Mouse (Mus musculus): ENCODE results near the gene Hsp90b1. TPM values are rescaled to one million over a fixed set of nuclear protein-coding genes. Genes with fewer than 3 reads are reported as not detected.

Hsp90b1 gene
- 435 and 494 TPM in 2 replicates for polyA plus RNA-seq (2015; fragmentation: Nextera tagmentation; extraction: Ambion mirVana)

- Histone ChIP-seq H3K4me1 (peaks cover 47% of the 10 kb centered on the region), H3K4me3 (peak within 1 kb of the TSS; percentile 88), H3K27me3 (replicated peaks) (no peaks in the 10 kb centered on the region), H3K4me2 (peak within 1 kb of the TSS; percentile 96), H3K9ac (peak within 1 kb of the TSS; percentile 96), H3K9me3 (no peaks in the 10 kb centered on the region), H3K27ac (replicated peaks) (peak within 1 kb of the TSS; percentile 96), H3K36me3 (peaks cover 35% of the 10 kb centered on the region)
- peak; percentile 99 for ATAC-seq (ENCODE audit: extremely low read depth, insufficient number of reproducible peaks, low FRiP score, low TSS enrichment)
- WGBS: under 1% methylated on average over 51 of the region's 51 CpGs
Measured at GRCm38 (mm10) chr10:86705318-86705921, at the start of gene Hsp90b1, which contains the start of gene Ttc41. Gene Hsp90b1 (minus strand): TSS chr10:86705509. Gene Ttc41 (plus strand): TSS chr10:86705811.

DNA sequence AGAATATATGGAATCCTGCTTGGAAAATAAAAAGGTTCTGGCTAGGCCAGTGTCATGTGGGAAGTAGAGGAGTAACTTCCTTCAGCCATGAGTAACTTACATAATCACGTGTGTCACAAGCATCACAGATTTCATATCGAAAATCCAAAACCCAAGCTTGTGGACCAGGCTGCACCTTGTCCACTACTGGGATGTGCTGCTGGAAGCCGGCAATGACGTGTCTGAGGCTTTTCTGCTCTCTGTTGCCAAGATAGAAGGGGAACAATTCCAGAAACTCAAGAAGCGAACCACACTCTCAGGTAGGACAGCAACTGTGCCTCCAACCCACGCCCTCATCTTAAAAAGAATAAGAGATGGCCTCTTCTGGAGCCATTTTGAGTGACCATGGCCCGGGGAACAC lies 39.0 kb upstream of the Hsp90b1 start:
- H3K9ac ChIP-seq: no peak overlapping the region
- 81% methylated on average over 7 of the region's 7 CpGs for WGBS
- H3K4me2 ChIP-seq: no peak overlapping the region
- H3K4me3 ChIP-seq: no peak overlapping the region
- ATAC-seq (ENCODE audit: extremely low read depth, insufficient number of reproducible peaks, low FRiP score, low TSS enrichment): no peak
- no peaks in the 10 kb centered on the region for H3K4me1 ChIP-seq
- no peaks in the 10 kb centered on the region for H3K36me3 ChIP-seq
- no peaks in the 10 kb centered on the region for H3K9me3 ChIP-seq
- H3K27me3 ChIP-seq (replicated peaks): no peaks in the 10 kb centered on the region
- H3K27ac ChIP-seq (replicated peaks): no peak overlapping the region

DNA sequence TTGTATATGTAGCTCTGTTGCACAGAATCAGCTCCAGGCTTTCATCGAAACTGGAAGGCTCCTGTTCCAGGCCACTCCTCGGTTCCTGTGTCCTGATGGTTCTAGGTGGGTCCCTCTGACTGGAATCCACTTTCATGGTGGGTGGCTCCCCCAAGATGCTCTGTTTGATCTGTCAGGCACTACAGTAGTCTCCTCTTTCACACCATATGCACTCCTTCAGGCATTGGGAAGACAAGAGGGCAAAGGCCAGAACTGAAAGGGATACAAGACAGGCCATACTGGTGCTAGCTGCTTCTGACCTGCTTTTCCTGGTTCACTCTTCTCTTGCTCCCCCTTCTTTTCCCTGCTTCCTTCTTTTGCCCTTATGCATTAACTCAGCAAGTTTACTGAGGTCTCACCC lies 37.6 kb upstream of the Hsp90b1 start:
- WGBS: 73% methylated on average over 2 of the region's 2 CpGs

DNA sequence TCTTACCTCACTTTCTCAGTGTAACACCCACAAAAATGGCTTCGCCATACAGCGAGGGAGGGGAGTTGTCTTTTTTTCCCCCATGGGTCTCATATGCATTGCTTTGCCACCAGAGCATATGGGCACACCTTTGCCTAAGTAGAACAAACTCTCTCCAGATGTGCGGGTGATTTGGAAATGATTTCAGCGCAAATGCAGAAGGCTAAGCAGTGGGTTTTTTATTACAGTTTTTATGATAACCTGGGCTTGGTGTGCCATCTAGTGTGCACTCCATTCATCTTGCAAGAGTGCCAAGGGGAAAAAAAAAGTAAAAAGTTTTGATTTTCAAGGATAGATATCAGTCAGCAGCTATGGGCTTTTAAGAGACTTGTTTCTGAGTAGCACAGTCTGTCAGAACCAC lies 29.7 kb upstream of the Hsp90b1 start:
- Histone ChIP-seq H3K9me3 (no peaks in the 10 kb centered on the region), H3K4me1 (0 out of 2 replicates have a peak, but pooled peaks cover 3% of the 10 kb centered on the region), H3K27me3 (replicated peaks) (no peaks in the 10 kb centered on the region; the same call in 1 of the 2 replicates), H3K27ac (replicated peaks) (no peak overlapping the region), H3K9ac (no peak overlapping the region), H3K4me2 (no peak overlapping the region), H3K4me3 (no peak overlapping the region), H3K36me3 (no peaks in the 10 kb centered on the region)
- WGBS: 82% methylated on average over 4 of the region's 4 CpGs
- ATAC-seq (ENCODE audit: extremely low read depth, insufficient number of reproducible peaks, low FRiP score, low TSS enrichment): no peak

More for the DNA sequence above, 37.6 kb upstream of the Hsp90b1 start:
- Histone ChIP-seq H3K4me2 (no peak overlapping the region), H3K9me3 (no peaks in the 10 kb centered on the region), H3K27ac (replicated peaks) (no peak overlapping the region), H3K36me3 (no peaks in the 10 kb centered on the region), H3K9ac (no peak overlapping the region), H3K27me3 (replicated peaks) (no peaks in the 10 kb centered on the region), H3K4me3 (no peak overlapping the region), H3K4me1 (no peaks in the 10 kb centered on the region)
- ATAC-seq (ENCODE audit: extremely low read depth, insufficient number of reproducible peaks, low FRiP score, low TSS enrichment): no peak

DNA sequence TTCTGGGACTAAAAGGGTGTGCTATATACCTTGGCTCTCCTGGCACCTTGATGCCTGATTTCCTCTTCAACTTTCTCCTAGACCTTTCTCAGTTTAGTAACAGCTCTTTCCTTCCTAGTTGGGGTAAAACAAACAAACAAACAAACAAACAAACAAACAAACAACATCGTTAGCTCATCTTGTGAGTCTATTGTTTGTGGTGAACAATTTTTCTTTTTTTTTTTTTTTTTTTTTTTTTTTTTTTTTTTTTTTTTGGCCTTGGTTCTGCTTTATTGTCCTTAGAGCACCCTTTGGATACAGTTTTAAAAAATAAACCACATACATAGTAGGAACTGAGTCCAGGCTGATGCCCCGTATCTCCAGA lies 26.2 kb upstream of the Hsp90b1 start:
- Histone ChIP-seq H3K36me3 (no peaks in the 10 kb centered on the region), H3K27me3 (replicated peaks) (no peaks in the 10 kb centered on the region; the same call in 1 of the 2 replicates), H3K4me2 (no peak overlapping the region), H3K27ac (replicated peaks) (no peak overlapping the region), H3K4me1 (peaks cover 17% of the 10 kb centered on the region), H3K4me3 (no peak overlapping the region), H3K9ac (no peak overlapping the region), H3K9me3 (no peaks in the 10 kb centered on the region)
- WGBS: 41% methylated on average over 2 of the region's 2 CpGs
- no peak for ATAC-seq (ENCODE audit: extremely low read depth, insufficient number of reproducible peaks, low FRiP score, low TSS enrichment)

DNA sequence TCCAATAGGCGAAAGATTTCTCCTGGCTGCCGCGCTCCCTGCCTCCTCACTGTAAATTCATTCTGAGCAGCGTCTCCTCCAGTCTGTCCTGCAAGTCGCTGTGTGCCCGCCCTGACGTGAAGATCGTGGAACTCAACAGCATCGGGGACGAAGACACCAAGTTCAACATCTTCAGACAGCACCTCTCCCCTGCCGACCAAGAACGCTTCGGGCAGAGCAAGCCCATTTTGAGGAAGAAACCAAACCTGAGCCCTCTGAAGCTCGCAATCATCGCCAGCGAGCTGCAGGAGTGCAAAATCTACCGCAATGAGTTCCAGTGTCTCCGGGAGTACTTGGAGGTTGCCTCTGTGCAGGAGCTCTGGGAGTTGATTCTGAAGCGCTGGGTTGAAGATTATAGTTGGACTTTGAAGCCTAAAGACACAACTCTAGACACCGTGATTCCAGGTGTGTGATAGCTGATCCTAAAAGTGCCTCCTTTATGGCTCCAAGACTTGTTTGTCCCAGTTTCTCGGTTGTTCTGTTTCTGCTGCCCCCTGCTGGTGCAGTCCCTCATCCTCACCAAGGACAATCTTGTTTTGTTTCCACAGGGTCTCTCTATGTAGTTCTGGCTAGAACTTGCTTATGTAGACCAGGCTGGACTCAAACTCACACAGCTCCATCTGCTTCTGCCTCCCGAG lies 25.7 kb upstream of the Hsp90b1 start:
- no peaks in the 10 kb centered on the region; the same call in 1 of the 2 replicates for H3K27me3 ChIP-seq (replicated peaks)
- H3K4me3 ChIP-seq: peak overlapping the region; percentile 60
- ATAC-seq (ENCODE audit: extremely low read depth, insufficient number of reproducible peaks, low FRiP score, low TSS enrichment): no peak
- no peaks in the 10 kb centered on the region for H3K36me3 ChIP-seq
- H3K4me2 ChIP-seq: peak overlapping the region; percentile 83
- peaks cover 17% of the 10 kb centered on the region for H3K4me1 ChIP-seq
- WGBS: 5% methylated on average over 22 of the region's 22 CpGs
- H3K9me3 ChIP-seq: no peaks in the 10 kb centered on the region
- H3K9ac ChIP-seq: peak overlapping the region; percentile 82
- H3K27ac ChIP-seq (replicated peaks): no peak overlapping the region

DNA sequence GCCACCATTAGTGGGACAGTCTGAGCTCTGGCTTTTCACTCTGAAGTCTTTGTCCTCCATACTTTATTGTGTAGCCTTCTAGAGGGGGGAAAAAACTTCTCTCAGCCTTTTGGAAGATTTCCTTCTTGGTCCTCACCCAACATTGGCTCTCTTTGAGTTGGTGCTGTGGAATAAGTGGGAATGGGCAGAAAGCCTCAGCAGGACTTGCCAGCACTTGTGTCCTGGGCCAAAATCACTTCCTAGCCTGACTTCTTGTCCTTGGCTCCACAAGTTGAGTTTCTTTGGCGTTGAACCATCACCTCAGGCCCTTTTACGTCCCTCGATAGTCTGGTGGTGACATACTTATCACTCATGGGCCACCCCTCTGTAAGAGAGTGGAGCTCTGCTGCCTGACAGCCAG lies 22.9 kb upstream of the Hsp90b1 start:
- Histone ChIP-seq H3K9ac (peak overlapping the region; percentile 73; the same call in 1 of the 2 replicates), H3K4me1 (peaks cover 17% of the 10 kb centered on the region), H3K9me3 (no peaks in the 10 kb centered on the region), H3K36me3 (no peaks in the 10 kb centered on the region), H3K27ac (replicated peaks) (peak overlapping the region; percentile 25; the same call in 1 of the 2 replicates), H3K4me2 (peak overlapping the region; percentile 71), H3K4me3 (no peak overlapping the region), H3K27me3 (replicated peaks) (peaks cover 5% of the 10 kb centered on the region; the same call in 1 of the 2 replicates)
- 59% methylated on average over 3 of the region's 3 CpGs for WGBS
- no peak for ATAC-seq (ENCODE audit: extremely low read depth, insufficient number of reproducible peaks, low FRiP score, low TSS enrichment)

GRCm38 (mm10) chr10:86727548-86727980 lies 22.3 kb upstream of the Hsp90b1 start:
- Histone ChIP-seq H3K9me3 (no peaks in the 10 kb centered on the region), H3K36me3 (no peaks in the 10 kb centered on the region), H3K27ac (replicated peaks) (peak overlapping the region; percentile 46; the same call in 1 of the 2 replicates), H3K4me2 (peak overlapping the region; percentile 71), H3K9ac (peak overlapping the region; percentile 73), H3K4me1 (peaks cover 17% of the 10 kb centered on the region), H3K4me3 (peak overlapping the region; percentile 47), H3K27me3 (replicated peaks) (peaks cover 5% of the 10 kb centered on the region; the same call in 1 of the 2 replicates)
- WGBS: 2% methylated on average over 12 of the region's 12 CpGs
- no peak for ATAC-seq (ENCODE audit: extremely low read depth, insufficient number of reproducible peaks, low FRiP score, low TSS enrichment)

GRCm38 (mm10) chr10:86712156-86712555 lies 6.8 kb upstream of the Hsp90b1 start:
- Histone ChIP-seq H3K9ac (no peak overlapping the region), H3K9me3 (no peaks in the 10 kb centered on the region), H3K4me2 (no peak overlapping the region), H3K4me1 (0 out of 2 replicates have a peak, but pooled peaks cover 6% of the 10 kb centered on the region), H3K36me3 (no peaks in the 10 kb centered on the region), H3K4me3 (no peak overlapping the region), H3K27me3 (replicated peaks) (no peaks in the 10 kb centered on the region), H3K27ac (replicated peaks) (no peak overlapping the region)
- no peak for ATAC-seq (ENCODE audit: extremely low read depth, insufficient number of reproducible peaks, low FRiP score, low TSS enrichment)
- 59% methylated on average over 3 of the region's 3 CpGs for WGBS

GRCm38 (mm10) chr10:86707134-86707533 lies 1.8 kb upstream of the Hsp90b1 start:
- Histone ChIP-seq H3K4me1 (peaks cover 36% of the 10 kb centered on the region), H3K4me2 (peak overlapping the region; percentile 79), H3K9ac (peak overlapping the region; percentile 85; the same call in 1 of the 2 replicates), H3K9me3 (no peaks in the 10 kb centered on the region), H3K4me3 (no peak overlapping the region; the same call in 1 of the 2 replicates), H3K27ac (replicated peaks) (peak overlapping the region; percentile 96; the same call in 1 of the 2 replicates), H3K27me3 (replicated peaks) (no peaks in the 10 kb centered on the region), H3K36me3 (peaks cover 19% of the 10 kb centered on the region)
- no peak for ATAC-seq (ENCODE audit: extremely low read depth, insufficient number of reproducible peaks, low FRiP score, low TSS enrichment)
- WGBS: 74% methylated on average over 3 of the region's 3 CpGs

- peak; percentile 68 for ATAC-seq (ENCODE audit: extremely low read depth, insufficient number of reproducible peaks, low FRiP score, low TSS enrichment)
- WGBS: 4% methylated on average over 33 of the region's 33 CpGs
Measured at GRCm38 (mm10) chr10:86705922-86706752, 828 bp upstream of the Hsp90b1 start.

More at GRCm38 (mm10) chr10:86705922-86706752, 828 bp upstream of the Hsp90b1 start:
- H3K4me3 ChIP-seq: peak overlapping the region; percentile 88
- H3K9ac ChIP-seq: peak overlapping the region; percentile 85
- H3K4me1 ChIP-seq: peaks cover 44% of the 10 kb centered on the region
- no peaks in the 10 kb centered on the region for H3K9me3 ChIP-seq
- H3K27me3 ChIP-seq (replicated peaks): no peaks in the 10 kb centered on the region
- peak overlapping the region; percentile 79 for H3K4me2 ChIP-seq
- H3K36me3 ChIP-seq: peaks cover 28% of the 10 kb centered on the region
- peak overlapping the region; percentile 96 for H3K27ac ChIP-seq (replicated peaks)
